Mouse (Mus musculus) liver, embryonic 18 days (tissue): ENCODE data around the gene Fer. TPM values are rescaled to one million over a fixed set of nuclear protein-coding genes. Genes with fewer than 3 reads are reported as not detected.

Experiments used
- polyA plus RNA-seq: library from polyadenylated mRNA; depleted of rRNA; stranded (reverse); fragments of >200 nt; gene quantifications from 2 replicates; pipeline ENCODE4 v1.2.3, GENCODE M21; 2012; rRNA removed

Fer gene
- polyA plus RNA-seq: 2.7 TPM in 2 replicates

GRCm38 (mm10) chr17:63863012-63863630 is at the start of gene Fer:
Gene Fer, plus strand, starts transcription at chr17:63863062.

GRCm38 (mm10) chr17:63863647-63864149 is 836 bp downstream of the Fer start, which contains the start of gene A930002H24Rik:
Gene A930002H24Rik, minus strand, starts transcription at chr17:63863791.

Other genes starting within 250 kb of the Fer start
- 0.68 and 1.6 TPM in 2 replicates for gene A930002H24Rik, start 729 bp downstream of the Fer start, polyA plus RNA-seq